Mouse (Mus musculus): ENCODE results near the gene Mpped2.

DNA sequence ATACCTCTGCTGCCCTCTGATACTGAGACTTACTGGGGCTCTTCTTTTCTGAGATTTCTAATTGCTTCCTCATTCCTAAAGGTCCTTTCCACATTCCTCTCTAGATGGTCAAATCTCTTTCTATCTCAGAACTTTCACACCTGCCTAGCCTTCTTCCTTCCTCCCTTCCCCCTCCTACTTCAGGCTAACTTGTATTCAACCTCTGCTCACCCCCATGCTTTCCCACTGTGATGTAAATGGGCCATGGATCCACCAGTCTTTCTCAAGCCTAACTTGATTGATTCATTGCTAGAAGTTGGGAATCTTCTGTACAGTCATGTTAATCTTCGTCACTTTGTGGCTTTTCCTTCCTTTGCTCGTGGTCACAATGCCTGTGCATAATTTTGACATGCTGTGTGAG lies 15.6 kb upstream of the Mpped2 start:
- TF ChIP-seq POLR2A (IDR thresholded peaks at IDR 0.05; ENCODE audit: control insufficient read depth in 1 of 2, insufficient read depth in 1 of 2, low read depth in 1 of 2, low read length in 2 of 2, poor library complexity in 1 of 2) (no peak), ETS1 (IDR thresholded peaks at IDR 0.05; ENCODE audit: low read depth, low read length) (no peak), CTCF (IDR thresholded peaks at IDR 0.05 in 2 of 3, conservative IDR thresholded peaks at IDR 0.05 in 1 of 3; ENCODE audit: control insufficient read depth in 1 of 3, insufficient read depth in 1 of 3, low read depth in 2 of 3, low read length in 3 of 3, poor library complexity in 1 of 3, severe bottlenecking in 1 of 3) (no peak), USF2 (IDR thresholded peaks at IDR 0.05; ENCODE audit: borderline replicate concordance in 1 of 2, insufficient read depth in 1 of 2, low read depth in 1 of 2, low read length in 2 of 2) (no peak), NELFE (IDR thresholded peaks at IDR 0.05; ENCODE audit: low read depth, low read length) (no peak), RAD21 (IDR thresholded peaks at IDR 0.05; ENCODE audit: low read depth, low read length) (no peak), TBP (IDR thresholded peaks at IDR 0.05; ENCODE audit: low read depth, low read length) (no peak), GATA1 (IDR thresholded peaks at IDR 0.05; ENCODE audit: low read depth, low read length) (no peak), ELF1 (IDR thresholded peaks at IDR 0.05; ENCODE audit: low read depth, low read length) (no peak), HCFC1 (IDR thresholded peaks at IDR 0.05; ENCODE audit: low read depth, low read length) (no peak)
